Mouse (Mus musculus) urinary bladder, postnatal 10 days (tissue): ENCODE results near the gene Trpm1.
"Not testable (repeated sequence)": the region's sequence is repeated elsewhere in the genome, so short reads cannot be mapped to it uniquely, and the experiment has no call there.

Source experiments
- DNase-seq: peaks from one replicate; pipeline ENCODE4 v3.0.0; 2022; ENCODE audit warnings: low spot score

Trpm1 gene

DNA sequence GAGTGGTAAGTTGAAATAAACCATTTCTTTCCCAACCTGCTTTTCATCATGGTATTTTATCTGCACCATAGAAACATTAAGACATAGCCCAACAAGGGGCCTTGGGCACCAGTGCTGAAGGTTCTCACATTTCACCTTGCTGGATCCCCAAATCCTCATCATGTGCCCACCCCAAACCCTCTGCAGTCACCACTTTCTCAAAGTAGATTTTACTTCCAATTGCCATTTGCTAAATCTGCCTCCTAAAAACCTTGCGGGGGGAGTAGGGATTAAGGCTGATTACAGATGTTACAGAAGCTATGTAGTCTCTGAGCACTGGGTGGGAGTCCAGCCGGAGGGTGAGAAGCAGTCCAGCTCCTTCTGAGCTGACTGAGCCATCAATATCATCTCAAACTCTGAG lies at the start of gene Trpm1:
Trpm1 (plus strand) TSS at position 301 of the 400 bp plus-strand sequence.
- no peak for DNase-seq

DNA sequence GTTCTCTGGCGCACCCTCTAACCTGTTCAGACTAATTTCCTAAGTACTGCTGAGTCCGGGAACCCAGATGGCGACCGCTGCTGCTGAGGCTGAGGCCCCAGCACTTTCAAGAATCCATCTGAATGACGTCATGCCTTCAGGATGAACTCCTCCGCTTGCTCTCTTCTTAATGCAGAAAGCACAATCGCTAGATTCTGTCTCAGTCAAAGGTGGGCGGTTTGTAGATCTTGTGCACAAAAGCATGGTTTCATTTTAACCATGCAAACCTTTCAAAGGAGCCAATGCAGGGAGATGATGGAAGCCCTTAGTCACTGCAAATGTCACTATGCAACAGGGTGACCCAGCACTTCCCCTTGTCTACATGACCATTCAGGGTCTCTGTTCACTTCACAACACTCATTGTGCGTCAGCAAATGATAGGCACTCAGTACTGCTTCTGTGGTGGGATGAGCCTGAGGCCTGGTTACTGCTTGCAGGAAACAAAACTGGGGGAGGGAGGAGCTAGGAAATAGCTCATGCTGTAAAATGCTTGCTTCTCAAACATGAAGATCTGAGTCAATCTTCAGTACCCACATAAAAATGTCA lies 31.4 kb upstream of the Trpm1 start:
- no peak for DNase-seq

DNA sequence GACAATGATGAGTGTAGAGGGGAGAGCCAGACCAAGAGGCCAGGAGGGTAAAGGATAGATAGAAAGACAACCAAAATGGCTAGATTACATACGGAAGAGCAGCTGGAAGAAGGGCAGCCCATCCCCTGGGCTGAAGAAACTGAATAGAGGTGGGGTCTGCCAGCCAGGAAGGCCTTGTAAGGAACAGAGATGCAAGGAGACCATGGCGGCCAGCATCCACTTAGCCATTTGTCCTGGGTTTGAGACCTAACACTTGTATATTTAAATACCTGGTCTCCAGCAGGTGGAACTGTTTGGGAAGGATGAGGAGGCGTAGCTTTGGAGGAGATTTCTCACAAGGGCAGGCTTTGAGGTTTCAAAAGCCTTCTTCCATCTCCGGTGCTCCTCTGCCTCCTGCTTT lies 29.9 kb upstream of the Trpm1 start:
- no peak for DNase-seq

DNA sequence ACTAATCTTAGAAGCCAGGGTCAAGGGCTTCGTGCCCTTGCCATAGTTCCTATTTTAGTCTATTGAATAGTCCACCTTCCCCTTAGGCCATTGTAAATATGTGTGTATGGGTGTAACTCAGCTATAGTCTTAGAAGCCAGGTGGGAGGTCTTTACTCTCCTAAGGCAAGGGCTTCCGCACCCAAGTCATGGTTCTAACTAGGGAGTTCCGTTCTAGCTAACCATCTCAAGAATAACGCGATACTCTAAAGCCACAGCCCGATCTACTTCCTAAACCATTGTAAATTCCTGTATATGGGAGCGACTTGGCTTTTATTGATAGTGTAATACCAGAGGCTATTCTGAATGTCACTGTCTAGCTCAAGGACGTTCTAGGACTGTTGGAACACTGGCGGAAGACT lies 27.6 kb upstream of the Trpm1 start:
- not testable (repeated sequence) for DNase-seq

DNA sequence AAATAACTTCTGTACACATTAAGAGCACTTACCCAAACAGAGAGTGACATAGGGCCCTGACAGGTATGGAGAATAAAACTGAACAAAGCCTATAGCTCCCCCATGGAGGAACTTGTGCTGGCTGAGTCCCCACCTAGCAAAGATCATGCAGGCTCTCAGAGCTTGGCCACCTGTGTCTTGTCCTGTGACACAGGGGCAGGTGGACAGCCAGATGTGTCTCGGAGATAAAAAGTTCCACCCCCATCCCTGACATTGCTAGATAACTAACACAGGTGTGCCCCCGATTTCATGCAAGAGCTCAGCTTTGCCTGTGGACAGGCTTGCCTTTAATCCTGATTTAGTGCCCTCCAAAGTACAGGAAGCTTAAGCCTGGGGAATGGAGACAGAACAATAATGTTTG lies 13.8 kb upstream of the Trpm1 start:
- DNase-seq = no peak

DNA sequence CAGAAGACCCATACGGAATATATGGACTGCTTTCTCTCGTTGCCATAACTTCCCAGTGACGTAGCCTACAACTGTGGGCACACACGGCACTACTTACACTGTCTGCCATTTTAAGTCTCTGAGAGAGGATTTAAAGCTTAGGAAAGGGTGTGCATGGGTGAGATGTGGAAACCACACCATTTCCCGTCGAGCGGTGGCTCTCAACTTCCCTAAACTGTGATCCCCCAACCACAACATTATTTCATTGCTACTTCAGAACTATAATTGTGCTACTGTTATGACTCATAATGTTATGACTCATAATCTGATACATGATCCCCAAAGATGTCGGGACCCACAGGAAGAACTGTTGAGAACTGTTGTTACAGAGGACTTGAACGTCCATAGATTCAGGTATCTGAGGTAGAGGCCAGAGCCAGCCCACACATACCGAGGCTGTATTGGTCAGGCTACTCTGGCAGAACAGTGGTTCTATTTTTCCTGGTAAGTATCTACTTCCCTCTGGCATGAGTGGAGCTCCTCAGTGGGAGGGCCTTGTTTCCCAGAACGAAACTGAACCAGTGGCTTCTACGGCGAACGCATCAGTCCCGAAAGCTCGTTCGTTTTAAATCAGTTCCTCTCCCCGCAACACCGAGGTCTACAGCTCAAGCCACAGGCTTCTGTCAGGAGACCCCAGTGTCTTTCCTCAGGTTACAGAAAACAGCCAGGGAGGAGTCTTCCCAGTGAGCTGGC lies 12.2 kb upstream of the Trpm1 start:
- DNase-seq = no peak

DNA sequence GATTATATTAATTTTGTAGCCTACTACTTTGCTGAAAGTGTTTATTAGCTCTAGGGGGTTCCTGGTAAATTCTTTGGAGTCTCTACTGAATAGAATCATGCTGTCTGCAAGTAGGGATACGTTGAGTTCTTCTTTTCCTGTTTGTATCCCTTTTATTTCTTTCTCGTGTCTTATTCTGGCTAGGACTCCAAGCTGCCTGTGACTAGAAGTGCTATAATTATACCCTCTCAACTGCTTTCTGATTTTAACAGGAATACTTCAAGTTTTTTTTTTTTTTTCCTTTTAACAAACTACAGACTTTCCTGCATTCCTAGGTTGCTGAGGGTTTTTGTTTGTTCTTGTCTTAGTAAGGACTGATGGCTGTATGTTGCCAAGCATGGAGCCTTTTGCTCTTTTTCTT lies 4.3 kb upstream of the Trpm1 start:
- DNase-seq = no peak

DNA sequence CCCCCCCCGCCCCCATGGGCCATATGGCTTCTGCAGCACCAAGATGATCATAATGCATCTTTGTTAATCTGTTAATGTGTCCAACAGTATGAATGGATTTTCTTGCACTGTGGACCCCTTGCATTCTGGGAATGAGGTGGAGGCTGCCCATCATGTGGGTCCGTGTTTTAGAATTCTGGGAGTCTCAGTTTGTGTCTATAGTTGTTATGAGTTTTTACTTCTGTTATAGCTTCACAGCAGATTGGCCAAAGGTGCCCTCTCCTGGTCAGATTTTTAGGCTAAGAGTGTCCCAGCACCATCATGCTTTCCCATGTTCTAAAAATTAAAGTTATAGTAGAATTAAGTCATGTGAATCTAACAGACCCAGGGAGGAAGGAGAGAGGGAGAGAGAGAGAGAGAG lies 3.9 kb upstream of the Trpm1 start:
- DNase-seq = no peak

DNA sequence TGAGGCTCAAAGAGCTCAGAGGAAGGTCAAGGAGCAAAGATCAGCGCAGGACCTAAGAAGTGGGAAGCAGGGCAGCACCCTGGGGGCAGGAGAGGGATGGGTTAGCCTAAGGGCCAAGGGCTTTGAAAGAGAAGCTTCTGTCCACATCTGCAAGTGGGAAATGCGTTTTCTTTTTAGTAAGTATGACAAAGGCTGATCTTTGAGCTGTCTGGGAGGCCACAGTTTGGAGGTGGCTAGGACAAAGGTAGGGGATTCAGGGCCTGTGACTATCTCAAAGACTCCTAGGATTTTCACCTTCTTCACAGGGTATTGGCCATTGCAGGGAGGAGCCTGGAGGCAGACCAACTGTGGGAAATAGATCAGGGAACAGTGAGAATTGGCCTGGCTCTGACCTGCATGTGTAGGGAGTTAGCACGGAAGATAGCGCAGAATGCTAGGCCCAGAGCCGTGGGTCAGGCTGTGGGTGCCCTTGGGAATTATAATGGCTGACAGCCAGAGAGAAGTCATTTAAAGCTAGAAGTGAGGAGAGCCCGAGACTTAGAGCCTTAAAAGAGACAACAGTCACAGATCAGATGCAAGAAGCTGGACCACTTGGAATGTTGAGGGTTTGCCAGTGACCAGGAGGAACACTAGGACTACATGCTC lies 3.1 kb upstream of the Trpm1 start:
- no peak for DNase-seq

DNA sequence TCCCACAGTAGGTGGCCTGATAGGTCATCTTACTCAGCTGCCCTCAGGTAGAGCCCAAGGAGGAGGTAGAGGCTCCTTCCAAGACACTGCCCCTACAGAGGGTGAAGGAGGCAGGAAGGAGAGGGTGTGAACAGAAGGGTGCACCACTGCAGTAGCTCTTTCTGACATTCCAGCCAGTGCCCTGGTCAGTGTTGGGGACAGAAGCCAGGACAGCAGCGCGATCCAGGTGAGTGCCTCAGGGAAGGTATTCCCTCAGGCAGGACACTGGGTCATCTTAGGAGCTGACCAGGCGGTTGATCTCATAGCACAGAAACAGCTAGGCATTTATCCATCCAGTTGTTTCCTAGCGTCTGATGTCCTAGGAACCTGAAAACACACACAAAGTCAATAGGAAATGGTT lies 1.6 kb downstream of the Trpm1 start:
- DNase-seq = no peak

DNA sequence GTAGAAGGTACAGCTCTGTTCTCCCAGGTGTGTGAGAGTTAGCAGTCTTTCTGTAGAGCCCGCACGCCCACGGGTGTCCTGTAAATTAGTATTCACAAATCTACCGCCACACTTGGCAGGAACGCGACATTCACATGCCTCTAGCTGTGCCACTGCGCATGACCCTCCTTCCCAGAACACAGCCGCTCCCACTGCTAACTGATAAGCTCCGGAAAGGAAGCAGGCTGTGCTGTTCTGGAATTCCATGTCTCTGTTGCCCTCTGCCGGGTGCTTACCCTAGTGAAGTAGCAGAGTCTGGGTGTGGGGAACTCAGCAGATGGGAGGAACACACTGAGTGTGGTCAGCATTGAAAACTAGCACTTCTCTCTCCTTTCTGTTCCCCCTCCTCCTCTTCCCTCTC lies 2.1 kb downstream of the Trpm1 start:
- peak; percentile 17 for DNase-seq

DNA sequence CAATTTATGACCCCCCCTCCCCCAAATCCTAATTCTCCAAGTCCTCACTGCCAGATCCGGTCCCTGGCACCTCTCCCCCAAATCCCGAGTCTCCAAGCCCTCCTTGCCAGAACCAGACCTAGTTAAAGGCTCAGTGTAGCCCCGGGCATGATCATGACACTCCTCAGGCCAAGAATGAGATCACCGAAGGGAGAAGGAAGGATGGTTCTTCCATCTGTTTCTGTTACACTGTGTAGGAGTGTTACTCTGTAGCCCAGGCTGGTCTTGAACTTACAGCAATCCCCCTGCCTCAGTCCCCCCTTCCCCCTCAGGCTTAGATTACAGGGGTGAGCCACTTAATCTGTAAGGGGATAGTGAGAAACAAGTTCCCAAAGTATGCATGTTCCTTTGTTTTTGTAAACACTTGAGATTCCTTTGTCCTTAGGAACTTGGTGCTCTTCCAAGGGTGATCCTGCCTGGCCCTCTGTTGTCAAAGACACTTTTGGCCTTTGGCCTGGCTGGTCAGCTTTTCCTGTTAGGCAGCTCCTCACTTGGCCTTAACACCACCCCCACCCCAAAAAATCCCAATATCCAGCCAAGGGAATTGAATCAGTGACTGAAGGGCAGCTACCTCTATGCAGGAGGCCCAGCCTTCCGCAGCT lies 2.8 kb downstream of the Trpm1 start:
- no peak for DNase-seq

DNA sequence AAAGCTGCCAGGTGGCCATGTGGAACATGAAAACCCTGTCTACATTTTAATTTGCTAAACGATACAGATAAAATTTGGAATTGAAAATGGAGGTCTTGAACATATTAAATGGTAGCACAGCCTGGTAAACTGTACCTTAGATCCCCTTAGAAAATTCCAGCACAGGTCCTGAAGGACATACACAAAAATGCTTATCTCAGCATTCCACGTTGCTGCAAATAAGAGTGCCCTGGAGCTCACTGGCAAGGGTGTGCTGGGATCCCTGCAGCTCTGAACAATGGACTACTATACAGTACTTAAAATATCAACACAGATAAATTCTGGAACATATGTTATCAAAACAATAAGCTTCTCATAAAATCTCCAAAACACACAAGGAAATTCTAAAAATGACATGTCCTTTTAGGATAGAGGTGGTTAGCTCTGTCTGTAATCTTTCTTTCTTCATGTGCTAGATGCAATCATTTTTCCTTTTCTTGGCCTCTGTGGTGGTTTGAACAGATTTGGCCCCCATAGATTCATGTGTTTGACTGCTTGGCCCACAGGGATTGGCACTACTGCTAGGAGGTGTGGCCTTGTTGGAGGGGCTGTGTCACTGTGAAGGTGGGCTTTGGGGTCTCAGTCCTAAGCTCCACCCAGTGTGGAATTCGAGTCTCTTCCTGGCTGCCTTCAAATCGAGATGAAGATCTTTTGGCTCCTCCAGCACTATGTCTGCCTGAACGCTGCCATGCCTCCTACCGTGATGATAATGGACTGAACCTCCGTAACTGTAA lies 3.5 kb downstream of the Trpm1 start:
- no peak for DNase-seq

DNA sequence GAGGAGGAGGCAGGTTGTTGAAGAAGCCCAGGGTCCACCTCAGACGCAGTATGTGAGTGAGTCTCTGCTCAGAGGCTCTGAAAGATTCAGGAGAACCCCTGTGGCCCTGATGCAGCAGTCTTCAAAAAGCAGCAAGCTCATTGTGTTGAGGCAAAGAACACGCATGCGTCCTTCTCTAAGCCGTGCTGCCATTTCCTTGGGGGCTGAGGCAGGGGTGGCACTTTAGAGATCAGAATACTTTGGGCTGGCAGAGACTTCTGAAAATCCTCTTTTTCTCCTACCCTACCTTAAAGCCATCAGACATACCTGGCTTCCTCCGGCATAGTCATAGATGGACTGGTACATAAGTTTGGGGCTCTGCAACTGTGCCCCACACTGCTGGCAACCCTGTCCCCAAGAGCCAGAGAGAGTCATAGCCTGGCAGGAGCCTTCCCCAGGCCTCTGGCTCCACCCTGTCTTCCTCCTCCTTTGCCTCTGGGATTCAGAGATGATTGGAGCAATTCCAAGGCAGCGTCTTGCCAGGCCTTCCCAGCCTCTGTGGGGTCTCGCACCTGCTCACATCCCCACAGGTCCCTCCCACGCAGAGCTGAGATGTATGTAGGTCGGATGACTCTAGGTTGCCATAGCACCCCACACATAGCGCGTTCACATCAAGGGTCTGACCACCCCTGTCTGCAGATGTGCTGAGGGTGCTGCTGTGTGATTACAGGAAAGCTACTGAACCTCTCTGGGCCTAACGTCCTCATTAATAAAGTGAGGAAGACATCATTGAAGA lies 4.8 kb downstream of the Trpm1 start:
- DNase-seq = no peak

DNA sequence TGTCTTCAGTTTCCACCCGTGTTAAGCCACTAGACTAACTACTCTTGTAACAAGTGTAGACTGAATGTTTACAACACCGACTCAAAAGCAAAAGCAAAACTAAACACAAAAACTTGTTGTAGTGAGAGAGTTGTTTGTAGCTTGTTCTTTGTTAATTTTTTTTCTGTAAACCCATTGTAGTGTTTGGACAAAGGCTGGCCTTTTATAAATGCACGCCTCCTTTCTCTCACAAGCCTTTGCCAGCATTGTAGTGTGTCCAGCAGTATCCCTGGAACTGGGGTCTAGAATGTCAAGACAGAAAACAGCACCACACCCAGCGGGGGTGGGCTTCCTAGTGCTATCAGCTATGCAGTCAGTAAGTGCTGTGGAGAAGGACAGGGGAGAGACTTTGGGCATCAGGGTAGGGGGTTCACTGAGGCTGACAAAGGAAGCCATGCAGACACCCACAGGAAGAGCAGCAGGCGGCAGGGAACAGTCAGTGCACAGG lies 5.5 kb downstream of the Trpm1 start:
- no peak for DNase-seq

DNA sequence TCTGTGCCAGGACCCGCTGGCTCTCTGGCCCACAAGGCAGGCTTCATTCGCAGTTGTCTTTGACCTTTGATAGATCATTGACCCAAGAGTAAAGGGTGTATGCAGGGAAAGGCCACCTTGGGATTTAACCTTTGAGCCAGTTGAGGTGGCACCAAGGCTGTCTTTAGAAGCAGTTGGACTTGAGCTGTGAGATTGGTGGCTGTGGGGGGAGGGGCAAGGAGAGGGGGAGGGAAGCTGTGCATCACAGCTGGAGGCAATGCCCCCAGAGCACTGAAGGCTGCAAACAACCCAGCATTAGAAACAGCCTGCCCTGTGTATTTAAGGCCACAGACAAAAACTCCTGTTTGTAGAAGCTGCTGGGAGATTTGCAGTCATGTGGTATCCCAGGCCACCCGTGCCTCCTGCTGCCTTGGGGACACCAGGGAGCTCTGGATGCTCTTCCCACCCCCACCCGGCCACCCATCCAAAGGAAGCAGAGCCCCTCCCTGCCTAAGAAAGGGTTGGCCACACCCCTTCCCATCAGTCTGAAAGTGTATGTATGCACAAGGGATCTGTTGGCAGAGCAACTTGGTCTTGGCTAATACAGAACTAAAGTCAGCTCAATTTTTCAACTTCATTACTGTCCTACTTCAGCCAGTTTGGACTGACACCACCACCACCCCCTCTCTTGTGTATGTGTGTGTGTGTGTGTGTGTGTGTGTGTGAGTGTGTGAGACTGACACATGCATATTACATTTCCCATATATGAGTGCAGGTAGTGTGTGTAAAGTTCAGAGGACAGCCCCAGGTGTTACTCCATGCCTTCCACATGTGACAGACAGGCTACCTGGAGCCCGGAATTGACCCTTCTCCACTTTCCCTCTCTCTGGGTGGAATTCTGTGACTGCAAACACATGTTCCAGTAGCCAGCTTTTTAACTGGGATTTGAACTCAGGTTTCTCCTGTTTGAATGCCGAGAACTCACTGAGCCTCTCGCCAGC lies 6.3 kb downstream of the Trpm1 start:
- DNase-seq = no peak

DNA sequence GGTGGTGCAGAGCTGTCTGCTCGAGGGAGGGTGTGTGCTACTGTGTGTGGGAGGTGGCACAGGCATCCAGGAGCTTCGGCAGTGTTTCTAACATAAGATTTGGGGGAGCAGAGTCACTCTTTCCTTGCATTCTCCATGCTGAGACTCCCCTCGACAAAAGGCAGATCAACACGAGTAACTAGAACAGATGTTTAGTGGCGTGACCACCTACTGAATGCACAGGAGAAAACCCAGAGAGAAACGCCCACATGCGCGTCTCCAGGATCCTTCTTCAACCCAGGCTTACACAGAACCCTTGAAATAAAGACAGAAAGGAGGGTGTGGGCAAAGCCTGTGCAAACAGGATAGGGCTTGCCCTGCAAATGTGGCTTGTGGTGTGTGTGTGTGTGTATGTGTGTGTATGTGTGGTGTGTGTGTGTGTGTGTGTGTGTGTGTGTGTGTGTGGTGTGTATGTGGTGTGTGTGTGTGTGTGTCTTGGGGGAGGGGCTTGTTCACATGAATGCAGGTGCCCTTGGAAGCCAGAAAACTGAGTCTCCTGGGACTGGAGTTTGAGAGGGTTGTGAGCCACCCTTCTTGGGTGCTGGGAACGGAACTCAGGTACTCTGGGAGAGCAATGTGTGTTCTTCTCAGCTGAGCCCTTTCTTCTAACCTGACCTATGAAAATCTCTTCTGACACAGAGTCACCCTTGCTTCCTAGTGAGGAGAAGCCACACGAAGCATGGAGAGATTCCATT lies 7.3 kb downstream of the Trpm1 start:
- DNase-seq = no peak

DNA sequence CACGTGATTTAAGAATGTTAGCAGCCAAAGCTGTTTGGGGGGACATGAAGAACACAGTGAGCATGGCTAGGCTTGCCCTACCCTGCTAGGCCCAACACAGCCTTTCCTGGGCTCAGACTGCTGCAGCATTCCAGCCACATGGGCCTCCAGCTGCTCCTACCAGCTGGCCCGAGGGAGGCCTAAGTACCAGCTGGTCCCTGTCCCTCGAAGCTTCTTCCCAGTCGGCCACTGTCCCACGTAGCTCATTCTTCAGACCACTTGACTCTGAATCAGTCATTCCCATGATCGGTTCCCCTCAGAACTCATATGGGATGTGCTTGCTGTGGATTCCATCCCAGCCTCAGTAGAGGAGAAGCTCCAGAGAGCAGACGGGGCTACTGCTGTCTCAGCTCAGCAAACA lies 8.4 kb downstream of the Trpm1 start:
- no peak for DNase-seq

DNA sequence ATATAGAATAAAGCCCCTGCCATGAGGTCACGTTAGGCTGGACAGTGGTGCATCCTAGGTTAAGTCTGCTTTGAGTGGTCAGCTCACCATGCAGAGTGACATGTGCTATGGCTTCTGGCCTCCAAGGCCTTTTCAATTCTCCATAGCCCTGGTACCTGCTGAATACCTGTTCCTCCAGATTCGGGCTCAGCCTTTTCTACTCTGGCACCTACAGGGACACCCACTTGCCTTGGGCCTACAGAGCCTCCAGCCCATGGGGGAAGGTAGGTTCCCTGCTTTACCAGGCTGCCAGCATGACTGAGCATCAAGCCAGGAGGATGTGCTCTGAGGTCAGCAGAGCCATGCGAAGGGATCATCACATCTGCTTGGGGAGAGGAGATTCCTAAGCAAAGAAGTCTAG lies 9.5 kb downstream of the Trpm1 start:
- DNase-seq = no peak

DNA sequence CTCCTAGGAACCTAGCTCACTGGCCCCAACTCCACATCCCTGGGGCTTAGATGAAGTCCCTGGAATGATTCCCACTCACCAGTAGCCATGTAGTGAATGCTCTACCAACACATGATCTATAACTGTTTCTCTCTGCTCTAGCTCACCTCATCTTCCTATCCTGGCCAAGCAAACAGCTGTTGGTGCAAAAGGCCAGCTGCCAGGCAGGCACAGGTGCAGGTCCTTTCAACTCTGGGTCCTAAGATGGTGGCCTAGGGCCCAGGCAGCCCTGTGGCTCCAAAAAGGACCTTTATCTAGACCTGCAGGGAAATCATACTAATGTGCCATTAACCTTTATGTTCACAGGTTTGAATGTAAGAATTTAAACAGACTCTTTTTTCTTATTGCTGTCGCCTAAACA lies 10.3 kb downstream of the Trpm1 start:
- no peak for DNase-seq
